Mouse (Mus musculus) hematopoietic stem cell, adult 5-6 weeks (primary cell): ENCODE measurements around the gene Wdr5b. TPM values are rescaled to one million over a fixed set of nuclear protein-coding genes. Genes with fewer than 3 reads are reported as not detected.

ENCODE experiments used
- total RNA-seq: library from RNA; stranded (forward); fragments of 172-1452, 232-1000 nt; gene quantifications from 2 replicates; pipeline ENCODE4 v1.2.3, GENCODE M21; 2017

Wdr5b gene
- total RNA-seq, 1 experiment from 2014 or later = 12.8 TPM

Other genes starting within 250 kb of the Wdr5b start
- 36.6 and 38.7 TPM in 2 replicates for gene Parp14, start 169.6 kb upstream of the Wdr5b start, total RNA-seq
- gene Parp9, start 102.7 kb upstream of the Wdr5b start, total RNA-seq = 65.9 and 69.0 TPM in 2 replicates
- 63.4 and 70.0 TPM in 2 replicates for gene Dtx3l, start 102.0 kb upstream of the Wdr5b start, total RNA-seq
- gene Kpna1, start 62.4 kb upstream of the Wdr5b start, total RNA-seq = 43.1 and 60.8 TPM in 2 replicates
- gene Fam162a, start 30.4 kb downstream of the Wdr5b start, total RNA-seq = 90.0 and 102 TPM in 2 replicates
- gene Ccdc58, start 30.5 kb downstream of the Wdr5b start, total RNA-seq = 59.4 and 73.5 TPM in 2 replicates
- gene Csta1, start 90.1 kb downstream of the Wdr5b start, total RNA-seq = not detected in 2 replicates
- 4.4 TPM in 1 of 2 replicates, not detected in the other for gene Stfa2l1, start 115.6 kb downstream of the Wdr5b start, total RNA-seq
- gene Gm5483, start 143.0 kb downstream of the Wdr5b start, total RNA-seq = 8.9 and 27.9 TPM in 2 replicates
- gene Gm5416, start 169.2 kb downstream of the Wdr5b start, total RNA-seq = not detected in 2 replicates
- not detected in 2 replicates for gene 2010005H15Rik, start 180.3 kb downstream of the Wdr5b start, total RNA-seq
- gene Stfa1, start 235.8 kb downstream of the Wdr5b start, total RNA-seq = 0.55 and 4.7 TPM in 2 replicates